Comparison of ENCODE assay signal across 23 mouse cellular contexts in genomic region chr12:24627215-24627614, GRCm38 (mm10). TPM values are rescaled to one million over a fixed set of nuclear protein-coding genes. Genes with fewer than 3 reads are reported as not detected.
DNase-seq lines count a peak whose midpoint lies in the region; ATAC-seq and TF ChIP-seq lines count a peak whose summit lies in the region.
"Had no signal": no experiment of that assay in that cellular context is flagged by ENCODE, and none has a peak within 500 bp of the region (broad histone marks: within the 10 kb centered on the region; RNA-seq: fewer than 3 reads in every experiment).

No protein-coding gene starts in this region.

- intact Hi-C loops in left cerebral cortex, postnatal 25 days (cut with DNase I): no loop called here

- no peaks in the 10 kb centered on the region for H3K9me3 ChIP-seq in forebrain, embryonic 10.5 days
- no peaks in the 10 kb centered on the region for H3K9me3 ChIP-seq in forebrain, embryonic 15.5 days
- H3K9me3 ChIP-seq in hindbrain, embryonic 10.5 days: no peaks in the 10 kb centered on the region
- H3K9me3 ChIP-seq in hindbrain, embryonic 14.5 days (ENCODE audit: control insufficient read depth, low read length): no peaks in the 10 kb centered on the region
- no peaks in the 10 kb centered on the region for H3K9me3 ChIP-seq in lung, embryonic 15.5 days
- H3K9me3 ChIP-seq: embryonic facial prominence, embryonic 12.5 days; heart, embryonic 13.5 days; limb, embryonic 15.5 days; midbrain, embryonic 15.5 days had no signal

- H3K4me3 ChIP-seq in forebrain, embryonic 10.5 days: no peak overlapping the region
- no peak overlapping the region for H3K4me3 ChIP-seq in forebrain, embryonic 15.5 days
- H3K4me3 ChIP-seq in hindbrain, embryonic 10.5 days: no peak overlapping the region
- no peak overlapping the region for H3K4me3 ChIP-seq in hindbrain, embryonic 14.5 days (replicated peaks; ENCODE audit: low read length)
- H3K4me3 ChIP-seq in lung, embryonic 15.5 days: no peak overlapping the region
- no peak overlapping the region for H3K4me3 ChIP-seq in lung, adult 2 months (replicated peaks; ENCODE audit: extremely low read depth, low read depth, low read length)
- H3K4me3 ChIP-seq: embryonic facial prominence, embryonic 12.5 days; heart, embryonic 13.5 days; limb, embryonic 15.5 days; midbrain, embryonic 15.5 days had no signal

- peaks cover 12% of the 10 kb centered on the region for H3K4me1 ChIP-seq in forebrain, embryonic 10.5 days
- H3K4me1 ChIP-seq in forebrain, embryonic 15.5 days: no peaks in the 10 kb centered on the region
- H3K4me1 ChIP-seq in hindbrain, embryonic 10.5 days (replicated peaks): peaks cover 21% of the 10 kb centered on the region
- peaks cover 11% of the 10 kb centered on the region for H3K4me1 ChIP-seq in hindbrain, embryonic 14.5 days (replicated peaks; ENCODE audit: control insufficient read depth, insufficient read depth, low read length)
- H3K4me1 ChIP-seq in lung, embryonic 15.5 days: no peaks in the 10 kb centered on the region
- H3K4me1 ChIP-seq in lung, adult 2 months (ENCODE audit: control insufficient read depth, insufficient read depth, low read length): no peaks in the 10 kb centered on the region
- H3K4me1 ChIP-seq: embryonic facial prominence, embryonic 12.5 days had no signal

- ATAC-seq in forebrain, embryonic 15.5 days (replicated peaks): no peak
- ATAC-seq in hindbrain, embryonic 14.5 days (ENCODE audit: low FRiP score): no peak
- ATAC-seq in lung, embryonic 15.5 days (ENCODE audit: borderline replicate concordance, extremely low read depth, low FRiP score, low TSS enrichment): 0 out of 2 replicates have a peak, but pooled peaks have one; percentile 9
- ATAC-seq: forebrain, postnatal 0 days; hindbrain, embryonic 16.5 days; intestine, postnatal 0 days; midbrain, embryonic 15.5 days had no signal

- DNase-seq in forebrain, embryonic 10.5 days (ENCODE audit: extremely low spot score, low spot score): no peak
- DNase-seq in hindbrain, embryonic 10.5 days (ENCODE audit: low spot score): no peak
- no peak for DNase-seq in hindbrain, embryonic 14.5 days (ENCODE audit: low spot score)
- no peak for DNase-seq in lung, adult 2 months
- DNase-seq in cerebellum, adult 11-12 months: no peak
- no peak for DNase-seq in left cerebral cortex, postnatal 25 days (ENCODE audit: low spot score in 2 of 2)
- DNase-seq: adrenal gland, postnatal 36 days; cerebellum, adult 8-10 months; forebrain, postnatal 0 days; lung, postnatal 10 days; retina, postnatal 1 day; right cerebral cortex, postnatal 4 days; thymus, adult 18-20 months had no signal

- no peak for TF ChIP-seq POLR2A in lung, adult 2 months (IDR thresholded peaks at IDR 0.05; ENCODE audit: borderline replicate concordance, extremely low read depth, low read depth, low read length)

- H3K27ac ChIP-seq in forebrain, embryonic 10.5 days: peak overlapping the region; percentile 44; the same call in 1 of the 2 replicates
- no peak overlapping the region for H3K27ac ChIP-seq in forebrain, embryonic 15.5 days (replicated peaks)
- H3K27ac ChIP-seq in hindbrain, embryonic 10.5 days: 0 out of 2 replicates have a peak overlapping the region, but pooled peaks have one; percentile 24
- H3K27ac ChIP-seq in hindbrain, embryonic 14.5 days: no peak overlapping the region
- no peak overlapping the region for H3K27ac ChIP-seq in lung, embryonic 15.5 days
- H3K27ac ChIP-seq: embryonic facial prominence, embryonic 12.5 days; heart, embryonic 13.5 days; limb, embryonic 15.5 days; midbrain, embryonic 15.5 days had no signal

- WGBS in forebrain, embryonic 10.5 days: 72% methylated on average over 3 of the region's 3 CpGs
- 75% methylated on average over 3 of the region's 3 CpGs for WGBS in forebrain, embryonic 15.5 days
- WGBS in hindbrain, embryonic 10.5 days: 54% methylated on average over 3 of the region's 3 CpGs
- 70% methylated on average over 3 of the region's 3 CpGs for WGBS in hindbrain, embryonic 14.5 days
- 35% methylated on average over 3 of the region's 3 CpGs for WGBS in lung, embryonic 15.5 days
- 65% methylated on average over 3 of the region's 3 CpGs for WGBS in lung, adult 2 months

- no peak for TF ChIP-seq CTCF in lung, adult 2 months (IDR thresholded peaks at IDR 0.05; ENCODE audit: insufficient read depth, low read length)

- no peak overlapping the region for H3K4me2 ChIP-seq in forebrain, embryonic 15.5 days (replicated peaks)
- H3K4me2 ChIP-seq in hindbrain, embryonic 14.5 days (replicated peaks): no peak overlapping the region
- no peak overlapping the region for H3K4me2 ChIP-seq in lung, embryonic 15.5 days
- H3K4me2 ChIP-seq: embryonic facial prominence, embryonic 12.5 days; heart, embryonic 13.5 days; limb, embryonic 15.5 days; midbrain, embryonic 15.5 days had no signal

- H3K27me3 ChIP-seq in forebrain, embryonic 10.5 days (ENCODE audit: poor library complexity, severe bottlenecking): no peaks in the 10 kb centered on the region
- H3K27me3 ChIP-seq in forebrain, embryonic 15.5 days: no peaks in the 10 kb centered on the region
- no peaks in the 10 kb centered on the region for H3K27me3 ChIP-seq in hindbrain, embryonic 10.5 days (ENCODE audit: insufficient read depth, poor library complexity, severe bottlenecking)
- no peaks in the 10 kb centered on the region for H3K27me3 ChIP-seq in hindbrain, embryonic 14.5 days (ENCODE audit: control insufficient read depth, insufficient read depth, low read length)
- no peaks in the 10 kb centered on the region for H3K27me3 ChIP-seq in lung, embryonic 15.5 days
- H3K27me3 ChIP-seq: CH12.LX; embryonic facial prominence, embryonic 12.5 days; heart, embryonic 13.5 days; limb, embryonic 15.5 days; midbrain, embryonic 15.5 days had no signal

- no peaks in the 10 kb centered on the region for H3K36me3 ChIP-seq in forebrain, embryonic 10.5 days (replicated peaks)
- no peaks in the 10 kb centered on the region for H3K36me3 ChIP-seq in forebrain, embryonic 15.5 days
- H3K36me3 ChIP-seq in hindbrain, embryonic 10.5 days: no peaks in the 10 kb centered on the region
- no peaks in the 10 kb centered on the region for H3K36me3 ChIP-seq in hindbrain, embryonic 14.5 days (replicated peaks; ENCODE audit: control insufficient read depth, insufficient read depth)
- no peaks in the 10 kb centered on the region for H3K36me3 ChIP-seq in lung, embryonic 15.5 days
- H3K36me3 ChIP-seq: embryonic facial prominence, embryonic 12.5 days; heart, embryonic 13.5 days; limb, embryonic 15.5 days; midbrain, embryonic 15.5 days had no signal

- H3K9ac ChIP-seq in forebrain, embryonic 15.5 days (replicated peaks): no peak overlapping the region
- H3K9ac ChIP-seq in hindbrain, embryonic 14.5 days: no peak overlapping the region
- no peak overlapping the region for H3K9ac ChIP-seq in lung, embryonic 15.5 days
- H3K9ac ChIP-seq: embryonic facial prominence, embryonic 12.5 days; forebrain, postnatal 0 days; heart, embryonic 13.5 days; limb, embryonic 15.5 days; midbrain, embryonic 15.5 days had no signal

RNA-seq across cellular contexts. Expression of gene Klf11, which starts 23.9 kb away (rescaled TPM):
- 10.5 and 10.6 TPM in 2 replicates for polyA plus RNA-seq in forebrain, embryonic 10.5 days (2016; fragmentation: Nextera tagmentation; extraction: Ambion mirVana)
- polyA plus RNA-seq in forebrain, embryonic 15.5 days (2015; fragmentation: Nextera tagmentation; extraction: Ambion mirVana): 16.6 and 17.7 TPM in 2 replicates
- 13.2 and 14.0 TPM in 2 replicates for polyA plus RNA-seq in hindbrain, embryonic 10.5 days (2016; fragmentation: Nextera tagmentation; extraction: Ambion mirVana)
- polyA plus RNA-seq in hindbrain, embryonic 14.5 days (2014; fragmentation: Nextera tagmentation; extraction: Ambion mirVana): 17.2 and 17.9 TPM in 2 replicates
- 12.6 and 15.0 TPM in 2 replicates for polyA plus RNA-seq in lung, embryonic 15.5 days (2015; fragmentation: Nextera tagmentation; extraction: Ambion mirVana)
- polyA plus RNA-seq in lung, adult 2 months (2012; rRNA removed): 22.1 and 35.2 TPM in 2 replicates
- total RNA-seq in left cerebral cortex, postnatal 25 days (2021): 1 to 10 TPM; 5.6 to 7.0 TPM

RNA-seq across cellular contexts. Expression of gene Cys1, which starts 54.4 kb away (rescaled TPM):
- 0.40 and 0.79 TPM in 2 replicates for polyA plus RNA-seq in forebrain, embryonic 10.5 days (2016; fragmentation: Nextera tagmentation; extraction: Ambion mirVana)
- polyA plus RNA-seq in forebrain, embryonic 15.5 days (2015; fragmentation: Nextera tagmentation; extraction: Ambion mirVana): 2.1 TPM in 2 replicates
- 0.34 and 0.55 TPM in 2 replicates for polyA plus RNA-seq in hindbrain, embryonic 10.5 days (2016; fragmentation: Nextera tagmentation; extraction: Ambion mirVana)
- polyA plus RNA-seq in hindbrain, embryonic 14.5 days (2014; fragmentation: Nextera tagmentation; extraction: Ambion mirVana): 2.3 and 2.6 TPM in 2 replicates
- polyA plus RNA-seq in lung, embryonic 15.5 days (2015; fragmentation: Nextera tagmentation; extraction: Ambion mirVana): 2.1 and 2.2 TPM in 2 replicates
- 16.7 and 22.5 TPM in 2 replicates for polyA plus RNA-seq in lung, adult 2 months (2012; rRNA removed)
- 10 to 100 TPM; 15.5 to 15.6 TPM for total RNA-seq in left cerebral cortex, postnatal 25 days (2021)
- total RNA-seq: CH12.LX; megakaryocyte, adult 5-6 weeks had no signal

RNA-seq across cellular contexts. Expression of gene Grhl1, which starts 55.1 kb away (rescaled TPM):
- 0.31 and 0.40 TPM in 2 replicates for polyA plus RNA-seq in forebrain, embryonic 10.5 days (2016; fragmentation: Nextera tagmentation; extraction: Ambion mirVana)
- 0.59 and 0.84 TPM in 2 replicates for polyA plus RNA-seq in forebrain, embryonic 15.5 days (2015; fragmentation: Nextera tagmentation; extraction: Ambion mirVana)
- polyA plus RNA-seq in hindbrain, embryonic 10.5 days (2016; fragmentation: Nextera tagmentation; extraction: Ambion mirVana): 0.21 and 0.58 TPM in 2 replicates
- polyA plus RNA-seq in hindbrain, embryonic 14.5 days (2014; fragmentation: Nextera tagmentation; extraction: Ambion mirVana): 0.58 and 1.1 TPM in 2 replicates
- polyA plus RNA-seq in lung, embryonic 15.5 days (2015; fragmentation: Nextera tagmentation; extraction: Ambion mirVana): 3.7 and 3.9 TPM in 2 replicates
- polyA plus RNA-seq in lung, adult 2 months (2012; rRNA removed): 2.2 and 6.5 TPM in 2 replicates
- total RNA-seq in left cerebral cortex, postnatal 25 days (2021): 10 to 100 TPM; 11.1 to 11.4 TPM

Comparison
In these comparisons a context has a peak if more than half of its experiments do, and no peak if none do; other contexts are left out.
1. H3K27ac ChIP-seq: peak in forebrain, embryonic 10.5 days (single experiment) and hindbrain, embryonic 10.5 days (single experiment); none in forebrain, embryonic 15.5 days (single experiment), hindbrain, embryonic 14.5 days (single experiment) and lung, embryonic 15.5 days (single experiment).